Mouse (Mus musculus): ENCODE measurements around the gene Ubac2. TPM values are rescaled to one million over a fixed set of nuclear protein-coding genes. Genes with fewer than 3 reads are reported as not detected.

Gene Ubac2
- total RNA-seq (2012; rRNA removed) (30.8 and 32.8 TPM in 2 replicates), total RNA-seq (2014; rRNA removed) (39.7 and 40.1 TPM in 2 replicates), polyA plus RNA-seq (2012; ENCODE audit: insufficient read length, low read depth) (32.6 and 35.5 TPM in 2 replicates)

GRCm38 (mm10) chr14:121878176-121878858 lies at the start of gene Ubac2:
Gene Ubac2 (plus strand): TSS chr14:121878620.
- H3K4me1 ChIP-seq (ENCODE audit: control insufficient read depth in 1 of 2, insufficient read depth in 2 of 2) = peaks cover 13 to 68% of the 10 kb centered on the region in 2 experiments
- dilution Hi-C loops (cut with MboI; ENCODE audit: extremely low pct_ligation_motif_present, extremely low pct_unique_long_range_greater_than_20kb, low sequenced_read_pairs) (no loop called here), in situ Hi-C loops (cut with MboI; ENCODE audit: low pct_ligation_motif_present, low pct_unique_long_range_greater_than_20kb, low sequenced_read_pairs) (no loop called here)
- H3K36me3 ChIP-seq (replicated peaks in 1 of 2; ENCODE audit: control insufficient read depth in 1 of 2, insufficient read depth in 1 of 2, low read length in 1 of 2) = peaks cover 6 to 27% of the 10 kb centered on the region in 2 experiments
- H3K9ac ChIP-seq (ENCODE audit: insufficient read depth, low read depth) = peak within 1 kb of the TSS; percentile 98
- no peaks in the 10 kb centered on the region for H3K9me3 ChIP-seq (replicated peaks; ENCODE audit: low read length)
- H3K4me3 ChIP-seq (replicated peaks in 1 of 3; ENCODE audit: low read depth in 2 of 3, low read length in 2 of 3, poor library complexity in 1 of 3) = peak within 1 kb of the TSS; percentile 83 to 99 (median 94)
- peak; percentile 99 for DNase-seq (ENCODE audit: extremely low read depth)
- no peaks in the 10 kb centered on the region; the same call in 1 of the 2 replicates for H3K79me2 ChIP-seq (replicated peaks; ENCODE audit: control insufficient read depth, extremely low read depth, insufficient read depth, poor library complexity, severe bottlenecking)
- H3K4me2 ChIP-seq (ENCODE audit: insufficient read depth, low read depth, poor library complexity, severe bottlenecking) = peak within 1 kb of the TSS; percentile 91
- H3K27ac ChIP-seq (ENCODE audit: insufficient read depth, low read depth) = peak within 1 kb of the TSS; percentile 40
- no peaks in the 10 kb centered on the region for H3K27me3 ChIP-seq (replicated peaks)
- TF ChIP-seq HCFC1 (IDR thresholded peaks at IDR 0.05; ENCODE audit: low read depth, low read length) = peak; percentile 95
- no peak; the same call in 1 of the 2 replicates for TF ChIP-seq USF1 (IDR thresholded peaks at IDR 0.05; ENCODE audit: low read depth, low read length)
- TF ChIP-seq TCF12 (IDR thresholded peaks at IDR 0.05; ENCODE audit: low read depth, low read length) = peak; percentile 94
- TF ChIP-seq USF2 (conservative IDR thresholded peaks at IDR 0.05; ENCODE audit: low read depth, low read length) = no peak
- TF ChIP-seq POLR2A (IDR thresholded peaks at IDR 0.05; ENCODE audit: low read depth, low read length) = peak; percentile 85
- TF ChIP-seq ZKSCAN1 (IDR thresholded peaks at IDR 0.05; ENCODE audit: borderline replicate concordance, low read depth, low read length) = no peak
- TF ChIP-seq CTCF (conservative IDR thresholded peaks at IDR 0.05 in 1 of 2, IDR thresholded peaks at IDR 0.05 in 1 of 2; ENCODE audit: low read depth in 2 of 2, low read length in 2 of 2) = 0 out of 4 replicates have a peak, but pooled peaks of 1 of the 2 experiments have one; percentile 1
- peak; percentile 81 for TF ChIP-seq SIN3A (IDR thresholded peaks at IDR 0.05; ENCODE audit: low read length)
- TF ChIP-seq NRF1 (IDR thresholded peaks at IDR 0.05; ENCODE audit: low read depth, low read length) = peak; percentile 91
- peak; percentile 97 for TF ChIP-seq ELF1 (IDR thresholded peaks at IDR 0.05; ENCODE audit: low read depth, low read length)
- TF ChIP-seq MAFK (IDR thresholded peaks at IDR 0.05; ENCODE audit: insufficient replicate concordance, low read length) = no peak
- peak; percentile 80; the same call in 1 of the 2 replicates for TF ChIP-seq MYC (IDR thresholded peaks at IDR 0.05; ENCODE audit: low read depth, low read length)
- TF ChIP-seq MAZ (IDR thresholded peaks at IDR 0.05; ENCODE audit: low read depth, low read length) = no peak
- peak; percentile 70; the same call in 1 of the 2 replicates for TF ChIP-seq ZMIZ1 (IDR thresholded peaks at IDR 0.05; ENCODE audit: low read depth, low read length)
- no peak for TF ChIP-seq JUN (IDR thresholded peaks at IDR 0.05; ENCODE audit: insufficient read depth, low read depth, low read length)
- TF ChIP-seq TBP (conservative IDR thresholded peaks at IDR 0.05; ENCODE audit: low read depth, low read length) = peak; percentile 82
- TF ChIP-seq BHLHE40 (IDR thresholded peaks at IDR 0.05; ENCODE audit: low read depth, low read length) = peak; percentile 46; the same call in 1 of the 2 replicates
- TF ChIP-seq CHD1 (IDR thresholded peaks at IDR 0.05; ENCODE audit: low read depth, low read length) = no peak; the same call in 1 of the 2 replicates
- peak; percentile 91; the same call in 1 of the 2 replicates for TF ChIP-seq KAT2A (IDR thresholded peaks at IDR 0.05; ENCODE audit: insufficient replicate concordance, low read length)
- TF ChIP-seq MXI1 (IDR thresholded peaks at IDR 0.05; ENCODE audit: low read depth, low read length) = peak; percentile 26; the same call in 1 of the 2 replicates
- peak; percentile 82 for TF ChIP-seq NELFE (IDR thresholded peaks at IDR 0.05; ENCODE audit: low read depth, low read length)
- TF ChIP-seq SMC3 (IDR thresholded peaks at IDR 0.05; ENCODE audit: low read depth, low read length) = no peak
- no peak for TF ChIP-seq RAD21 (IDR thresholded peaks at IDR 0.05; ENCODE audit: low read depth, low read length)
- peak; percentile 84 for TF ChIP-seq CHD2 (IDR thresholded peaks at IDR 0.05; ENCODE audit: low read length)
- peak; percentile 73; the same call in 1 of the 2 replicates for TF ChIP-seq POLR2AphosphoS2 (IDR thresholded peaks at IDR 0.05; ENCODE audit: low read depth, low read length)
- 0 out of 2 replicates have a peak, but pooled peaks have one; percentile 68 for TF ChIP-seq E2F4 (IDR thresholded peaks at IDR 0.05; ENCODE audit: insufficient replicate concordance, low read depth, low read length)
- TF ChIP-seq EP300 (IDR thresholded peaks at IDR 0.05; ENCODE audit: low read length) = no peak
- no peak for TF ChIP-seq ZC3H11A (IDR thresholded peaks at IDR 0.05; ENCODE audit: low read depth, low read length)
- no peak; the same call in 1 of the 2 replicates for TF ChIP-seq RCOR1 (conservative IDR thresholded peaks at IDR 0.05; ENCODE audit: low read depth, low read length)
- peak; percentile 7; the same call in 1 of the 2 replicates for TF ChIP-seq GABPA (IDR thresholded peaks at IDR 0.05; ENCODE audit: insufficient replicate concordance, low read depth, low read length)
- peak; percentile 86; the same call in 1 of the 2 replicates for TF ChIP-seq MAX (IDR thresholded peaks at IDR 0.05; ENCODE audit: low read length)
- TF ChIP-seq UBTF (IDR thresholded peaks at IDR 0.05; ENCODE audit: low read depth, low read length) = no peak
- no peak for TF ChIP-seq ZNF384 (IDR thresholded peaks at IDR 0.05; ENCODE audit: low read depth, low read length)
- peak; percentile 57 for TF ChIP-seq ETS1 (conservative IDR thresholded peaks at IDR 0.05; ENCODE audit: low read depth, low read length)
- peak; percentile 79 for TF ChIP-seq IRF4 (IDR thresholded peaks at IDR 0.05; ENCODE audit: low read depth, low read length)
- TF ChIP-seq MEF2A (IDR thresholded peaks at IDR 0.05; ENCODE audit: borderline replicate concordance, low read depth, low read length) = peak; percentile 78
- no peak for TF ChIP-seq JUND (conservative IDR thresholded peaks at IDR 0.05; ENCODE audit: low read depth, low read length)
- no peak for TF ChIP-seq PAX5 (IDR thresholded peaks at IDR 0.05; ENCODE audit: low read length)

Measured in CH12.LX (cell line).